ENCODE assay signal across 8 mouse cellular contexts in genomic region chr4:49567613-49568012, GRCm38 (mm10). TPM values are rescaled to one million over a fixed set of nuclear protein-coding genes. Genes with fewer than 3 reads are reported as not detected.
DNase-seq lines count a peak whose midpoint lies in the region; TF ChIP-seq lines count a peak whose summit lies in the region.

No protein-coding gene starts in this region.

- DNase-seq in heart, adult 2 months, result peak; percentile 29 to 49
- no peak for DNase-seq in heart, embryonic 10.5 days (ENCODE audit: low spot score)
- DNase-seq in cerebellum, adult 8-10 months, result peak; percentile 66
- DNase-seq in frontal cortex, adult 2 months (ENCODE audit: extremely low spot score in 1 of 2, low spot score in 1 of 2), result peak; percentile 60 to 90
- peak; percentile 73 for DNase-seq in induced T-regulatory cell, adult 2 months (ENCODE audit: low read depth)
- peak; percentile 59 to 67 for DNase-seq in left cerebral cortex, adult 18-20 months (ENCODE audit: low spot score in 2 of 2)
- DNase-seq in lung, postnatal 36 days, result peak; percentile 88
- peak; percentile 51 to 59 for DNase-seq in right cerebral cortex, postnatal 36 days (ENCODE audit: low spot score in 2 of 2)

- no peaks in the 10 kb centered on the region for H3K79me2 ChIP-seq in heart, adult 2 months (replicated peaks; ENCODE audit: control insufficient read depth, insufficient read depth, low read length)

- WGBS in heart, adult 2 months, result 18% methylated on average over 3 of the region's 3 CpGs
- WGBS in heart, embryonic 10.5 days, result 22% methylated on average over 3 of the region's 3 CpGs

- TF ChIP-seq CTCF in heart, adult 2 months (IDR thresholded peaks at IDR 0.05), result no peak; the same call in 1 of the 2 replicates

- H3K27ac ChIP-seq in heart, adult 2 months, result no peak overlapping the region
- no peak overlapping the region for H3K27ac ChIP-seq in heart, embryonic 10.5 days

- H3K4me1 ChIP-seq in heart, adult 2 months (ENCODE audit: control insufficient read depth, insufficient read depth, low read length), result no peaks in the 10 kb centered on the region
- H3K4me1 ChIP-seq in heart, embryonic 10.5 days, result no peaks in the 10 kb centered on the region

- TF ChIP-seq POLR2A in heart, adult 2 months (IDR thresholded peaks at IDR 0.05; ENCODE audit: insufficient read depth, low read depth, low read length), result no peak

- no peaks in the 10 kb centered on the region for H3K27me3 ChIP-seq in heart, adult 2 months (ENCODE audit: control insufficient read depth, insufficient read depth, low read length)
- 0 out of 2 replicates have a peak, but pooled peaks cover 3% of the 10 kb centered on the region for H3K27me3 ChIP-seq in heart, embryonic 10.5 days (ENCODE audit: insufficient read depth, poor library complexity, severe bottlenecking)

- no peak overlapping the region for H3K4me3 ChIP-seq in heart, adult 2 months
- no peak overlapping the region for H3K4me3 ChIP-seq in heart, embryonic 10.5 days

- no peak overlapping the region for H3K9ac ChIP-seq in heart, adult 2 months (ENCODE audit: low read depth, low read length)

- H3K36me3 ChIP-seq in heart, adult 2 months (ENCODE audit: control insufficient read depth, insufficient read depth, low read length), result no peaks in the 10 kb centered on the region
- no peaks in the 10 kb centered on the region for H3K36me3 ChIP-seq in heart, embryonic 10.5 days

- intact Hi-C loops in heart, adult 2 months (cut with DNase I), result loop anchor here (1.0 to 2.0 kb wide), 2 partner anchors 47 to 60 kb away; partner anchors contain the start of genes Mrpl50 and Zfp189

- no peak for TF ChIP-seq EP300 in heart, adult 2 months (IDR thresholded peaks at IDR 0.05; ENCODE audit: insufficient read depth, low read depth, low read length)

- H3K9me3 ChIP-seq in heart, embryonic 10.5 days, result no peaks in the 10 kb centered on the region

RNA-seq across cellular contexts. Expression of gene Aldob, which starts 18.3 kb away (rescaled TPM):
- total RNA-seq in heart, adult 2 months (2021), result 1 to 10 TPM; 2.0 to 3.9 TPM
- 0.72 and 5.9 TPM in 2 replicates for polyA plus RNA-seq in heart, adult 2 months (2012; rRNA removed)
- 0.74 TPM in 1 of 2 replicates, not detected in the other for polyA plus RNA-seq in heart, embryonic 10.5 days (2016; fragmentation: Nextera tagmentation; extraction: Ambion mirVana)
- polyA plus RNA-seq in frontal cortex, adult 2 months (2012; rRNA removed), result 3.3 and 3.7 TPM in 2 replicates
- 1 to 10 TPM; 2.0 to 2.1 TPM for total RNA-seq in left cerebral cortex, adult 18-20 months (2021)

RNA-seq across cellular contexts. Expression of gene Tmem246, which starts 30.1 kb away (rescaled TPM):
- total RNA-seq in heart, adult 2 months (2021), result 10 to 100 TPM; 53.5 to 61.8 TPM
- polyA plus RNA-seq in heart, adult 2 months (2012; rRNA removed), result 77.3 and 106 TPM in 2 replicates
- polyA plus RNA-seq in heart, embryonic 10.5 days (2016; fragmentation: Nextera tagmentation; extraction: Ambion mirVana), result 35.8 and 49.8 TPM in 2 replicates
- polyA plus RNA-seq in frontal cortex, adult 2 months (2012; rRNA removed), result 67.2 and 73.6 TPM in 2 replicates
- total RNA-seq in left cerebral cortex, adult 18-20 months (2021), result 10 to 100 TPM; 72.3 to 77.3 TPM

RNA-seq across cellular contexts. Expression of gene Zfp189, which starts 46.6 kb away (rescaled TPM):
- 1 to 10 TPM; 6.2 to 6.5 TPM for total RNA-seq in heart, adult 2 months (2021)
- polyA plus RNA-seq in heart, adult 2 months (2012; rRNA removed), result 1.3 and 2.1 TPM in 2 replicates
- 6.3 and 8.6 TPM in 2 replicates for polyA plus RNA-seq in heart, embryonic 10.5 days (2016; fragmentation: Nextera tagmentation; extraction: Ambion mirVana)
- polyA plus RNA-seq in frontal cortex, adult 2 months (2012; rRNA removed), result 3.3 and 3.6 TPM in 2 replicates
- 10 to 100 TPM; 12.8 to 13.3 TPM for total RNA-seq in left cerebral cortex, adult 18-20 months (2021)

RNA-seq across cellular contexts. Expression of gene Mrpl50, which starts 46.7 kb away (rescaled TPM):
- total RNA-seq in heart, adult 2 months (2021), result 10 to 100 TPM; 46.1 to 51.1 TPM
- 11.5 and 22.1 TPM in 2 replicates for polyA plus RNA-seq in heart, adult 2 months (2012; rRNA removed)
- 69.5 and 81.7 TPM in 2 replicates for polyA plus RNA-seq in heart, embryonic 10.5 days (2016; fragmentation: Nextera tagmentation; extraction: Ambion mirVana)
- 19.6 and 20.7 TPM in 2 replicates for polyA plus RNA-seq in frontal cortex, adult 2 months (2012; rRNA removed)
- 10 to 100 TPM; 30.7 to 31.7 TPM for total RNA-seq in left cerebral cortex, adult 18-20 months (2021)
